Mouse (Mus musculus) hindbrain, embryonic 15.5 days (tissue): ENCODE measurements around the gene Ppl. TPM values are rescaled to one million over a fixed set of nuclear protein-coding genes. Genes with fewer than 3 reads are reported as not detected.

Source experiments
- ATAC-seq: fragments of 200-750 bp; cut with Nextera tagmentation; 2 replicates; pipeline ENCODE4 v1.8.0; 2017; ENCODE audit warnings: low read depth, moderate number of reproducible peaks, moderate TSS enrichment; ENCODE audit not compliant: low FRiP score
- H3K27ac ChIP-seq: fragments of 300-500 bp; sonication (generic); replicated peaks from 2 replicates; pipeline ENCODE4 v1.5.1; 2015; ENCODE audit warnings: mild to moderate bottlenecking, inconsistent platforms
- H3K27me3 ChIP-seq: fragments of 300-500 bp; sonication (generic); 2 replicates; pipeline ENCODE4 v1.6.1; 2015; ENCODE audit warnings: control low read depth, inconsistent platforms
- H3K36me3 ChIP-seq: fragments of 300-500 bp; sonication (generic); 2 replicates; pipeline ENCODE4 v1.6.1; 2015; ENCODE audit warnings: control low read depth, inconsistent platforms
- H3K4me1 ChIP-seq: fragments of 300-500 bp; sonication (generic); replicated peaks from 2 replicates; pipeline ENCODE4 v1.6.1; 2015; ENCODE audit warnings: control low read depth, inconsistent platforms
- H3K4me2 ChIP-seq: fragments of 300-500 bp; sonication (generic); 2 replicates; pipeline ENCODE4 v1.6.1; 2015; ENCODE audit warnings: moderate library complexity, mild to moderate bottlenecking, inconsistent platforms
- H3K4me3 ChIP-seq: fragments of 300-500 bp; sonication (generic); 2 replicates; pipeline ENCODE4 v1.5.1; 2015; ENCODE audit warnings: mild to moderate bottlenecking, inconsistent platforms
- H3K9ac ChIP-seq: fragments of 300-500 bp; sonication (generic); 2 replicates; pipeline ENCODE4 v1.6.1; 2015; ENCODE audit warnings: inconsistent platforms
- H3K9me3 ChIP-seq: fragments of 300-500 bp; sonication (generic); 2 replicates; pipeline ENCODE4 v1.6.1; 2016; ENCODE audit warnings: control low read depth, inconsistent platforms
- WGBS: fragments of 180-500 bp; shearing (Covaris S2); methylation state at CpG from one replicate; pipeline ENCODE4 v1.1.7; 2015; 5-methylcytosine and 5-hydroxymethylcytosine counted together
- polyA plus RNA-seq: library from polyadenylated mRNA; unstranded; fragments of >200 nt; fragmentation: Nextera tagmentation; extraction: Ambion mirVana; gene quantifications from 2 replicates; pipeline ENCODE4 v1.2.1, GENCODE M21; 2015

Ppl gene
- polyA plus RNA-seq, result 0.16 and 0.18 TPM in 2 replicates

- H3K4me3 ChIP-seq, result peak within 1 kb of the TSS; percentile 34
- WGBS, result 1% methylated on average over 37 of the region's 39 CpGs
- no peak within 1 kb of the TSS for H3K9ac ChIP-seq
- H3K9me3 ChIP-seq, result no peaks in the 10 kb centered on the region
- no peak within 1 kb of the TSS for H3K27ac ChIP-seq
- peaks cover 12% of the 10 kb centered on the region for H3K4me1 ChIP-seq
- H3K4me2 ChIP-seq, result peak within 1 kb of the TSS; percentile 54
- ATAC-seq, result no peak
- H3K27me3 ChIP-seq, result peaks cover 67% of the 10 kb centered on the region
- H3K36me3 ChIP-seq, result no peaks in the 10 kb centered on the region
Measured at GRCm38 (mm10) chr16:5132401-5132801, at the start of gene Ppl. Ppl (minus strand) TSS chr16:5132421.

GRCm38 (mm10) chr16:5172636-5173035 is 40.4 kb upstream of the Ppl start:
- no peaks in the 10 kb centered on the region for H3K36me3 ChIP-seq
- no peak overlapping the region for H3K4me3 ChIP-seq
- H3K9ac ChIP-seq, result no peak overlapping the region
- no peak overlapping the region for H3K27ac ChIP-seq
- WGBS, result 89% methylated on average over 6 of the region's 6 CpGs
- no peak overlapping the region for H3K4me2 ChIP-seq
- no peak for ATAC-seq
- H3K27me3 ChIP-seq, result no peaks in the 10 kb centered on the region
- H3K4me1 ChIP-seq, result no peaks in the 10 kb centered on the region
- no peaks in the 10 kb centered on the region for H3K9me3 ChIP-seq

- H3K36me3 ChIP-seq, result no peaks in the 10 kb centered on the region
- H3K9me3 ChIP-seq, result no peaks in the 10 kb centered on the region
- no peak overlapping the region for H3K27ac ChIP-seq
- ATAC-seq, result no peak
- no peaks in the 10 kb centered on the region for H3K27me3 ChIP-seq
- no peaks in the 10 kb centered on the region for H3K4me1 ChIP-seq
- H3K4me2 ChIP-seq, result no peak overlapping the region
- H3K4me3 ChIP-seq, result no peak overlapping the region
- WGBS, result 75% methylated on average over 5 of the region's 5 CpGs
- H3K9ac ChIP-seq, result no peak overlapping the region
Measured at GRCm38 (mm10) chr16:5168829-5169228, 36.6 kb upstream of the Ppl start.

- 88% methylated on average over 2 of the region's 2 CpGs for WGBS
- no peaks in the 10 kb centered on the region for H3K4me1 ChIP-seq
- no peak for ATAC-seq
Measured at GRCm38 (mm10) chr16:5168038-5168437, 35.8 kb upstream of the Ppl start.

GRCm38 (mm10) chr16:5164327-5164726 is 32.1 kb upstream of the Ppl start:
- H3K9me3 ChIP-seq, result no peaks in the 10 kb centered on the region
- no peak for ATAC-seq
- H3K27me3 ChIP-seq, result no peaks in the 10 kb centered on the region
- no peak overlapping the region for H3K9ac ChIP-seq
- no peak overlapping the region for H3K4me2 ChIP-seq
- no peak overlapping the region for H3K4me3 ChIP-seq
- H3K4me1 ChIP-seq, result no peaks in the 10 kb centered on the region
- H3K36me3 ChIP-seq, result no peaks in the 10 kb centered on the region
- WGBS, result 60% methylated on average over 6 of the region's 6 CpGs
- H3K27ac ChIP-seq, result no peak overlapping the region

More at GRCm38 (mm10) chr16:5168038-5168437, 35.8 kb upstream of the Ppl start:
- Histone ChIP-seq H3K4me3 (no peak overlapping the region), H3K9me3 (no peaks in the 10 kb centered on the region), H3K27me3 (no peaks in the 10 kb centered on the region), H3K36me3 (no peaks in the 10 kb centered on the region), H3K27ac (no peak overlapping the region), H3K9ac (no peak overlapping the region), H3K4me2 (no peak overlapping the region)

- Histone ChIP-seq H3K4me1 (no peaks in the 10 kb centered on the region), H3K27me3 (no peaks in the 10 kb centered on the region), H3K27ac (no peak overlapping the region), H3K4me2 (no peak overlapping the region), H3K9ac (no peak overlapping the region), H3K4me3 (no peak overlapping the region), H3K36me3 (no peaks in the 10 kb centered on the region), H3K9me3 (no peaks in the 10 kb centered on the region)
- no peak for ATAC-seq
- 66% methylated on average over 8 of the region's 8 CpGs for whole genome bisulfite sequencing
Measured at GRCm38 (mm10) chr16:5159248-5159647, 27.0 kb upstream of the Ppl start.

- no peak overlapping the region for H3K9ac ChIP-seq
- no peaks in the 10 kb centered on the region for H3K36me3 ChIP-seq
- 88% methylated on average over 3 of the region's 3 CpGs for WGBS
- no peak overlapping the region for H3K4me2 ChIP-seq
- no peak for ATAC-seq
- H3K4me1 ChIP-seq, result peaks cover 9% of the 10 kb centered on the region
- H3K4me3 ChIP-seq, result no peak overlapping the region
- H3K27me3 ChIP-seq, result no peaks in the 10 kb centered on the region
- H3K27ac ChIP-seq, result no peak overlapping the region
- H3K9me3 ChIP-seq, result no peaks in the 10 kb centered on the region
Measured at GRCm38 (mm10) chr16:5157113-5157512, 24.9 kb upstream of the Ppl start.

- 72% methylated on average over 2 of the region's 2 CpGs for WGBS
- Histone ChIP-seq H3K9me3 (no peaks in the 10 kb centered on the region), H3K4me1 (peaks cover 9% of the 10 kb centered on the region)
Measured at GRCm38 (mm10) chr16:5156495-5156894, 24.3 kb upstream of the Ppl start.

GRCm38 (mm10) chr16:5155014-5155413 is 22.8 kb upstream of the Ppl start:
- Histone ChIP-seq H3K9ac (no peak overlapping the region), H3K27ac (no peak overlapping the region), H3K9me3 (no peaks in the 10 kb centered on the region), H3K4me3 (no peak overlapping the region), H3K4me2 (no peak overlapping the region), H3K4me1 (peaks cover 9% of the 10 kb centered on the region), H3K36me3 (no peaks in the 10 kb centered on the region), H3K27me3 (no peaks in the 10 kb centered on the region)
- no peak for ATAC-seq
- WGBS, result 58% methylated on average over 3 of the region's 3 CpGs

More at GRCm38 (mm10) chr16:5156495-5156894, 24.3 kb upstream of the Ppl start:
- Histone ChIP-seq H3K27me3 (no peaks in the 10 kb centered on the region), H3K27ac (no peak overlapping the region), H3K4me2 (no peak overlapping the region), H3K36me3 (no peaks in the 10 kb centered on the region), H3K9ac (no peak overlapping the region), H3K4me3 (no peak overlapping the region)
- ATAC-seq, result no peak

- 25% methylated on average over 6 of the region's 6 CpGs for WGBS
Measured at GRCm38 (mm10) chr16:5153299-5154026, 21.2 kb upstream of the Ppl start.

GRCm38 (mm10) chr16:5150544-5150943 is 18.3 kb upstream of the Ppl start:
- Histone ChIP-seq H3K4me1 (peaks cover 26% of the 10 kb centered on the region), H3K4me3 (no peak overlapping the region), H3K27ac (no peak overlapping the region), H3K36me3 (no peaks in the 10 kb centered on the region), H3K9ac (no peak overlapping the region), H3K9me3 (no peaks in the 10 kb centered on the region), H3K4me2 (no peak overlapping the region), H3K27me3 (peaks cover 3% of the 10 kb centered on the region; the same call in 1 of the 2 replicates)
- no peak for ATAC-seq
- WGBS, result 55% methylated on average over 10 of the region's 10 CpGs

More at GRCm38 (mm10) chr16:5153299-5154026, 21.2 kb upstream of the Ppl start:
- no peak overlapping the region for H3K4me2 ChIP-seq
- peak overlapping the region; percentile 53; the same call in 1 of the 2 replicates for H3K27ac ChIP-seq
- no peak overlapping the region for H3K9ac ChIP-seq
- H3K36me3 ChIP-seq, result no peaks in the 10 kb centered on the region
- peaks cover 9% of the 10 kb centered on the region for H3K4me1 ChIP-seq
- H3K9me3 ChIP-seq, result no peaks in the 10 kb centered on the region
- ATAC-seq, result peak; percentile 42; the same call in 1 of the 2 replicates
- H3K4me3 ChIP-seq, result no peak overlapping the region
- no peaks in the 10 kb centered on the region for H3K27me3 ChIP-seq

GRCm38 (mm10) chr16:5147037-5147385 is 14.8 kb upstream of the Ppl start, which contains the start of gene Sec14l5:
Sec14l5 (plus strand) TSS chr16:5147109.
- ATAC-seq, result peak; percentile 39; the same call in 1 of the 2 replicates
- H3K4me3 ChIP-seq, result peak within 1 kb of the TSS; percentile 41
- H3K36me3 ChIP-seq, result no peaks in the 10 kb centered on the region
- H3K4me2 ChIP-seq, result peak within 1 kb of the TSS; percentile 66
- peaks cover 3% of the 10 kb centered on the region; the same call in 1 of the 2 replicates for H3K27me3 ChIP-seq
- H3K27ac ChIP-seq, result no peak within 1 kb of the TSS
- H3K9me3 ChIP-seq, result no peaks in the 10 kb centered on the region
- H3K9ac ChIP-seq, result peak within 1 kb of the TSS; percentile 22
- 14% methylated on average over 13 of the region's 13 CpGs for WGBS
- H3K4me1 ChIP-seq, result peaks cover 17% of the 10 kb centered on the region
